Mouse (Mus musculus) liver, adult 2 months (tissue): ENCODE results near the gene Irf3. TPM values are rescaled to one million over a fixed set of nuclear protein-coding genes. Genes with fewer than 3 reads are reported as not detected.

Experiments used
- DNase-seq: peaks from one replicate; pipeline ENCODE4 v3.0.0-alpha.2; 2011; ENCODE audit warnings: low read depth, low spot score; ENCODE audit errors: extremely low read depth
- H3K27ac ChIP-seq: fragments of 200-500 bp; replicated peaks from 2 replicates; pipeline ENCODE4 v1.5.1; 2012; ENCODE audit warnings: low read depth, mild to moderate bottlenecking, control low read depth, inconsistent platforms, low read length; ENCODE audit not compliant: insufficient read depth
- H3K27me3 ChIP-seq: fragments of 200-500 bp; 2 replicates; pipeline ENCODE4 v1.6.1; 2012; ENCODE audit warnings: mild to moderate bottlenecking, moderate library complexity, low read length, inconsistent platforms; ENCODE audit not compliant: control insufficient read depth, insufficient read depth
- H3K36me3 ChIP-seq: fragments of 200-500 bp; 2 replicates; pipeline ENCODE4 v1.6.1; 2012; ENCODE audit warnings: low read length, inconsistent platforms; ENCODE audit not compliant: control insufficient read depth, insufficient read depth
- H3K4me1 ChIP-seq: fragments of 200-500 bp; 2 replicates; pipeline ENCODE4 v1.6.1; 2011; ENCODE audit warnings: low read length; ENCODE audit not compliant: control insufficient read depth, insufficient read depth
- H3K4me3 ChIP-seq: fragments of 200-500 bp; 2 replicates; pipeline ENCODE4 v1.5.1; 2011; ENCODE audit warnings: low read depth, mild to moderate bottlenecking, control low read depth, low read length, moderate library complexity; ENCODE audit not compliant: insufficient read depth
- H3K79me2 ChIP-seq: fragments of 200-500 bp; 2 replicates; pipeline ENCODE4 v1.6.1; 2012; ENCODE audit warnings: inconsistent platforms, mild to moderate bottlenecking, low read length, moderate library complexity; ENCODE audit not compliant: control insufficient read depth, insufficient read depth
- H3K9ac ChIP-seq: fragments of 200-500 bp; 2 replicates; pipeline ENCODE4 v1.6.1; 2012; ENCODE audit warnings: low read depth, mild to moderate bottlenecking, control low read depth, inconsistent platforms, low read length
- CTCF ChIP-seq: fragments of 200-500 bp; IDR thresholded peaks from 2 replicates; pipeline ENCODE4 v1.5.1; 2011; ENCODE audit warnings: low read depth, low read length, control low read depth
- POLR2A ChIP-seq: fragments of 200-500 bp; IDR thresholded peaks from 2 replicates; pipeline ENCODE4 v1.6.1; 2011; ENCODE audit warnings: low read length, control low read depth; ENCODE audit not compliant: insufficient read depth; ENCODE audit errors: extremely low read depth
- WGBS: fragments of 180-500 bp; shearing (Covaris S2); methylation state at CpG from one replicate; pipeline ENCODE4 v1.1.7; 2018; 5-methylcytosine and 5-hydroxymethylcytosine counted together
- polyA plus RNA-seq: library from polyadenylated mRNA; depleted of rRNA; stranded (reverse); fragments of >200 nt; gene quantifications from 2 replicates; pipeline ENCODE4 v1.2.3, GENCODE M21; 2012
- total RNA-seq: library from RNA; depleted of rRNA; stranded (reverse); fragments of >200 nt; gene quantifications from 2 replicates; pipeline ENCODE4 v1.2.3, GENCODE M21; 2014

The Irf3 gene
- total and polyA plus RNA-seq, 2 experiments, result 59.0 to 101 TPM

DNA sequence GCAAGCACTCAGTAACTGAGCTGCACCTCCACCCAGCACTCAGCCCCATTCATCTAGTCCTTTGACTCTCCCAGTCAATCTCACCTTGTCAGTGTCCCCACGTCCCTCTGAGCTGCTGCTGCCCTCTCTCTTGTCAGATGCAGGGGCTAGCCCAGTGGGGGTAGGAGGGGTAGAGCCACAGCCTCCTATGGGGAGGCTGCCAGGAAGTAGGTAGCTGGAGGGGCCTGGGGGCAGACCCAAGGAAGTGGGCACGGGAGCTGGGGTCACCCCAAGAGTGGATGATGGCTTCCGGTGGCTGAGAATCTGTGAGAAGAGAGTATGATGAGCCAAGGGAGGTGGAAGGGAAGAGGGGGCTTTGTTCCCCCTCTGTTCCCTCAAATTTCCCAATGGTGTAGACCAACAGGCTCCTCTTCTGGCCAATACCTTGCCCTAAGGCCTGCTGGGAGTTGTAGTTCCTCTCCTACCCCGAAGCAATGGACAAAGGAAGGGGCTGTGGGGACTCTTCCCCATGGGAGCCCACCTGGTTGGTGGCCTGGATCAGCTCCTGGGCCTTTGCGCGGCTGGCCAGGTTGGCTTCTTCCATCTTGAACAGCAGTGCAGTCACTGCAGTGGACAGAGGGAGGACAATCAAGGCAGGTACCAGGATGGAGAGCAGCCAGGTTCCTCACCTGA lies 8.0 kb downstream of the Irf3 start:
- DNase-seq, result no peak
- no peak overlapping the region for H3K4me3 ChIP-seq
- no peak overlapping the region for H3K27ac ChIP-seq
- peaks cover 3% of the 10 kb centered on the region; the same call in 1 of the 2 replicates for H3K79me2 ChIP-seq
- no peak overlapping the region for H3K9ac ChIP-seq
- peaks cover 15% of the 10 kb centered on the region; the same call in 1 of the 2 replicates for H3K36me3 ChIP-seq
- TF ChIP-seq CTCF (no peak), POLR2A (no peak)
- WGBS, result 86% methylated on average over 6 of the region's 6 CpGs
- H3K4me1 ChIP-seq, result no peaks in the 10 kb centered on the region
- no peaks in the 10 kb centered on the region for H3K27me3 ChIP-seq

DNA sequence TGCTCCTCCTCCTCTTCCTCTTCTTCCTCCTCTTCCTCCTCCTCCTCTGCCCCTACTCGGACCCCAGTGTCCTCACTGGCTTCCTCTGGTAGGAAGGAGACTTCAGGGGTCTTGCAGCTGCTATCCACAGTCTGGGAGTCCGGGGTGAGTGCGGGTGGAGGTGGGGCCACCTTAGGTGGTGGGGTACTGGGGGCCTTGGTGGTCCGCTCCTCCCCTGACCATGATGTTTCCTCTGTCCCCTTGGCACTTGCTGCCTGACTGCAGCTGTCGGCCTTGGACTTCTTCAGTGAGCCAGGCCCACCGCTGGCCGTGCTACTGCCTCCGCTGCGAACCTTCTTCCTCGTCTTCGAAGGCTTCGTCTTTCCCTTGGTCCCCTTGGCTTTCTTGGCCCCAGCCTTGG lies 9.1 kb downstream of the Irf3 start:
- Histone ChIP-seq H3K4me1 (no peaks in the 10 kb centered on the region), H3K36me3 (peaks cover 11% of the 10 kb centered on the region), H3K27ac (no peak overlapping the region), H3K79me2 (peaks cover 3% of the 10 kb centered on the region; the same call in 1 of the 2 replicates), H3K9ac (no peak overlapping the region), H3K4me3 (no peak overlapping the region), H3K27me3 (no peaks in the 10 kb centered on the region)
- 94% methylated on average over 12 of the region's 12 CpGs for WGBS
- TF ChIP-seq CTCF (no peak), POLR2A (no peak)
- DNase-seq, result no peak

DNA sequence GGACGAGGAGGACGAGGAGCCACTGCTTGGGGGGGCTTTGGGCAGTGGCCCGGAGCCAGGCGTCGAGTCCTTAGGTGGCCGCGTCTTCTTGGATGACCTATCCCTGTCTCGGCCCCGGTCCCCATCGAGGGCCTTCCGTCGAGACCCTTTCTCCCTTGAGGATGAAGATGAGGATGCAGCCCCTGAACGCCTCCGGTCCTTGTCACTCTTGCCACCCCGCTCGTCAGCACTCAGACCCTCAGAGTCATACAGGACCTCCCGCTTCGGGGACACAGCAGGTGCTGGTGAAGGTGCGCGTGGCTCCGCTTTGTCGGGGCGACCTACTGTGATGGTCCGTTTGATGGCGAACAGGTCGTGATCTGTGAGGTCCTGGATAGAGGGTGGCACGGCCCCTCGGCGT lies 9.7 kb downstream of the Irf3 start:
- Histone ChIP-seq H3K79me2 (peaks cover 6% of the 10 kb centered on the region; the same call in 1 of the 2 replicates), H3K27ac (no peak overlapping the region), H3K4me1 (no peaks in the 10 kb centered on the region), H3K9ac (no peak overlapping the region), H3K27me3 (no peaks in the 10 kb centered on the region), H3K4me3 (no peak overlapping the region), H3K36me3 (peaks cover 15% of the 10 kb centered on the region)
- no peak for TF ChIP-seq CTCF
- no peak for TF ChIP-seq POLR2A
- WGBS, result 97% methylated on average over 29 of the region's 29 CpGs
- no peak for DNase-seq

DNA sequence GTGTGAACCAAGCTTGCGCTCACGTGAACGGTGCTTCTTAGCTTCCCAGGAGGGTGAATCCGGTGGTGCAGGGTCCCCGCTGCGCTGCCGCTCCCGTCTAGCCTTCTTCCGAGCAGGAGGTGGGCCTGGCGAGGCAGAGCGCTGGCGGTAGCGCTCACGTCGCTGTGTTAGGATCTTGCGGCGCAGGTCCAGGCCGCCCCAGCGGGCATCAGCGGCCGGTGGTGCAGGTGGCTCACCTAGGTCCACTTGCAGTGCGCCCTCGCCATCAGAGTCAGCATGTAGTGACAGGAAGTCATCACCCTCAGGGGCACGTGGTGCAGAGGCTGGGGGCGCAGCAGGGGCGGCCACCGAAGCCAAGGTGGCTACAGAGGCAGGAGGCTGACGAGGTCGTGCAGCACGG lies 10.4 kb downstream of the Irf3 start:
- no peak overlapping the region for H3K4me3 ChIP-seq
- no peak overlapping the region for H3K9ac ChIP-seq
- no peaks in the 10 kb centered on the region for H3K27me3 ChIP-seq
- WGBS, result 96% methylated on average over 30 of the region's 30 CpGs
- no peak for TF ChIP-seq POLR2A
- no peak for TF ChIP-seq CTCF
- H3K27ac ChIP-seq, result no peak overlapping the region
- DNase-seq, result no peak
- peaks cover 19% of the 10 kb centered on the region for H3K36me3 ChIP-seq
- peaks cover 9% of the 10 kb centered on the region for H3K79me2 ChIP-seq
- no peaks in the 10 kb centered on the region for H3K4me1 ChIP-seq

DNA sequence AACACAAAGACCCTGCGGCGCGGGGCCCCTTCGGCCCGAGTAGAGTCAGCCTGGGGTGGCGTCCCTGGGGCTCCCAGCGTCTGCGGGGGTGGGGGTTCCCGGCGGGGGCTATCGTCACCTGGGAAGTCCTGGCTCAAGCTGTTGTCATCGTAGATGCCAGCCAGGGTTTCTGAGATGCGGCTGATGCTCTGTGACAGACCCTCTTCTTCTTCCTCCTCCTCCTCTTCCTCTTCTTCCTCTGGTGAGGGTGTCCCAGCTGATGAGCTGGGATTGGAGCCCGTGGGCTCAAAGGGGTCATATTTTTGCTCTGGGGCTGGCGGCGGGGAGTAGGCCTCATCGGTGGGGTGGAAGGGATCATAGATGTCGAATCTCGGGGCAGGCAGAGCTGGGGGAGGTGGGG lies 11.0 kb downstream of the Irf3 start:
- Histone ChIP-seq H3K79me2 (peaks cover 9% of the 10 kb centered on the region), H3K36me3 (peaks cover 17% of the 10 kb centered on the region), H3K4me1 (0 out of 2 replicates have a peak, but pooled peaks cover 2% of the 10 kb centered on the region), H3K27ac (no peak overlapping the region), H3K27me3 (no peaks in the 10 kb centered on the region), H3K9ac (no peak overlapping the region), H3K4me3 (no peak overlapping the region)
- DNase-seq, result no peak
- TF ChIP-seq POLR2A, result no peak
- no peak for TF ChIP-seq CTCF
- 96% methylated on average over 19 of the region's 19 CpGs for WGBS

DNA sequence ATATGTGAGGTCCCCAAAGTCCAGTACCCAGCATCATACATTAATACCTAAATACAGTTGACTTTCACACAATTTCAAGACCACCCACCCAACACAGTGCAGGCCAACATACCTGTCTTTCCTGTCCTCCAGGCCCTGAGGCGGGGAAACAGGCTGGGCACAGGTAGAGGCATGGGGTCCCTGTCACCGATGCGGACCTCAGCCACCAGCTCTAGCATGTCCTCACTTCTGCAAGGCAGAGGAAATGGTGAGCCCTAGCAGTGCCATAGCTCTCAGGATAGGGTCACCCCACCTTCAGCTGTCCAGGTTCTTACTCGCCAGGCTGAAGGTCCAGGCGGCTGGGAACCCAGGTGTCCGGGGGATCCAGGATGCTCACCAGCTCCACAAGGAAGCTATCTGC lies 14.6 kb downstream of the Irf3 start:
- H3K27me3 ChIP-seq, result no peaks in the 10 kb centered on the region
- no peak overlapping the region for H3K4me3 ChIP-seq
- WGBS, result 98% methylated on average over 6 of the region's 6 CpGs
- H3K36me3 ChIP-seq, result peaks cover 17% of the 10 kb centered on the region
- no peak overlapping the region for H3K27ac ChIP-seq
- no peak for DNase-seq
- H3K4me1 ChIP-seq, result 0 out of 2 replicates have a peak, but pooled peaks cover 2% of the 10 kb centered on the region
- H3K79me2 ChIP-seq, result peaks cover 18% of the 10 kb centered on the region
- no peak overlapping the region for H3K9ac ChIP-seq
- no peak for TF ChIP-seq CTCF
